In genomic region chr11:57983480-57984342, GRCm38 (mm10) we compare ENCODE assay signal across 9 mouse cellular contexts. TPM values are rescaled to one million over a fixed set of nuclear protein-coding genes. Genes with fewer than 3 reads are reported as not detected.
DNase-seq lines count a peak whose midpoint lies in the region; ATAC-seq lines count a peak whose summit lies in the region.
"Had no signal": no experiment of that assay in that cellular context is flagged by ENCODE, and none has a peak within 500 bp of the region (broad histone marks: within the 10 kb centered on the region; RNA-seq: fewer than 3 reads in every experiment).

No protein-coding gene starts in this region.

- DNase-seq in adrenal gland, postnatal 10 days, result peak; percentile 33
- no peak for DNase-seq in adrenal gland, postnatal 14 days
- DNase-seq in kidney, postnatal 14 days, result peak; percentile 51
- peak; percentile 78 for DNase-seq in lung, postnatal 36 days
- no peak for DNase-seq in cerebellum, postnatal 36 days
- DNase-seq in urinary bladder, postnatal 10 days (ENCODE audit: low spot score), result no peak
- no peak for DNase-seq in layer of hippocampus, postnatal 36 days

- peak overlapping the region; percentile 32 for H3K4me2 ChIP-seq in heart, embryonic 12.5 days
- H3K4me2 ChIP-seq: forebrain, embryonic 13.5 days had no signal

- 17% methylated on average over 16 of the region's 16 CpGs for WGBS in heart, embryonic 12.5 days

- H3K36me3 ChIP-seq in heart, embryonic 12.5 days, result no peaks in the 10 kb centered on the region

- no peaks in the 10 kb centered on the region for H3K9me3 ChIP-seq in heart, embryonic 12.5 days (replicated peaks)
- H3K9me3 ChIP-seq: forebrain, embryonic 13.5 days had no signal

- no peak overlapping the region for H3K9ac ChIP-seq in heart, embryonic 12.5 days
- H3K9ac ChIP-seq: forebrain, embryonic 13.5 days had no signal

- peak overlapping the region; percentile 87 for H3K27ac ChIP-seq in heart, embryonic 12.5 days (ENCODE audit: poor library complexity, severe bottlenecking)
- H3K27ac ChIP-seq: forebrain, embryonic 13.5 days had no signal

- ATAC-seq in heart, embryonic 12.5 days (ENCODE audit: insufficient number of reproducible peaks, low FRiP score), result peak; percentile 91
- ATAC-seq: forebrain, embryonic 13.5 days had no signal

- H3K27me3 ChIP-seq in heart, embryonic 12.5 days (replicated peaks), result no peaks in the 10 kb centered on the region
- H3K27me3 ChIP-seq: forebrain, embryonic 13.5 days had no signal

- peaks cover 34% of the 10 kb centered on the region for H3K4me1 ChIP-seq in heart, embryonic 12.5 days (replicated peaks)
- H3K4me1 ChIP-seq: forebrain, embryonic 13.5 days had no signal

- H3K4me3 ChIP-seq in heart, embryonic 12.5 days, result no peak overlapping the region
- H3K4me3 ChIP-seq: forebrain, embryonic 13.5 days had no signal

RNA-seq across cellular contexts. Expression of gene Larp1, which starts 25.2 kb away (rescaled TPM):
- 10 to 100 TPM; 78.6 to 85.0 TPM for total RNA-seq in adrenal gland, postnatal 10 days (2021)
- 95.5 and 95.9 TPM in 2 replicates for total RNA-seq in adrenal gland, postnatal 14 days (2021)
- polyA plus RNA-seq in heart, embryonic 12.5 days (2016; fragmentation: Nextera tagmentation; extraction: Ambion mirVana), result 17.5 and 18.3 TPM in 2 replicates
- 10 to 100 TPM; 86.2 to 93.8 TPM for total RNA-seq in layer of hippocampus, postnatal 36 days (2021)

Comparison
In these comparisons a context has a peak if more than half of its experiments do, and no peak if none do; other contexts are left out.
1. DNase-seq: peak in adrenal gland, postnatal 10 days (single experiment), kidney, postnatal 14 days (single experiment) and lung, postnatal 36 days (single experiment); none in adrenal gland, postnatal 14 days (single experiment), cerebellum, postnatal 36 days (0 of 2), urinary bladder, postnatal 10 days (single experiment) and layer of hippocampus, postnatal 36 days (0 of 2).